In the genomic region with DNA sequence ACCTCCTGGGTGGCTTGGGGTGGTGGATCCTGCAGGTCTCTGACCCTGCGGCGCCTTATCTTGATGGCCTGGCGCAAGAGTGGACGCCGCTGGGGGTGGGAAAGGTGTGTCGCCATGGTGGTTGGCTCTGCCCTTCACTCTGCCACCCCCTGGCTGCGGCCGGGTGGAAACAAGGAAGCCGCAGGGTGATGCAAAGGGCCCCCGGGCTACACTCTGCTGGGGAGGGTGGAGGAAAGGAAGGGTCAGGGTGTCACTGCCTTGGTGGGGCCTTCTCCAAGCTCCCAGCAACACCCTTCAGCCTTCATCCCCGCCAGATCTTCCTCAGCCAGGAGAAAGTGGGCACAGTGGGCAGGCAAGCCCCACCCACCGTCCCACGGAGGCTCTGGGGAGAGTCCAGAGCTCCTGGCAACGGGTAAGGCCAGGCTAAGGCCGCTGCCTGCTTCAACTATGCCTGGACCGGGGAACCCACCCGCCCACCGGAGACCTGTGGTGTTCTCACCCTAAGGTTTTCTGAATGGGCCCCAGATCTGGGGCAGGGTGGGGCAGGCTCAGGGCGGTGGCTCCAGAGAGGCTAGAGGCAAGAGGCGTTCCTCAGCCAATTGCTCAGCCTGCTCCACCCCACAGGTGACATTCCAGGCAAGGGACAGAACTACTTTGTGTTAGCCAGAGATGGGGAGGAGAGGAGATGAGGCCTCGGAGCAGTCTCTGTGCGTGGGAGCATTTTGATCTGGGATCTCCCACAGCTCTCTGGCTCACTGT, we compare ENCODE assay signal across 8 mouse cellular contexts. TPM values are rescaled to one million over a fixed set of nuclear protein-coding genes. Genes with fewer than 3 reads are reported as not detected.
DNase-seq lines count a peak whose midpoint lies in the region; ATAC-seq and TF ChIP-seq lines count a peak whose summit lies in the region.

Gene Unc13d (minus strand): TSS at position 516 of the 759 bp plus-strand sequence.

- H3K4me1 ChIP-seq in embryonic facial prominence, embryonic 12.5 days, result peaks cover 16% of the 10 kb centered on the region; the same call in 1 of the 2 replicates
- H3K4me1 ChIP-seq in hindbrain, postnatal 0 days (ENCODE audit: insufficient read depth, low read length), result 0 out of 2 replicates have a peak, but pooled peaks cover 3% of the 10 kb centered on the region

- no peaks in the 10 kb centered on the region for H3K9me3 ChIP-seq in embryonic facial prominence, embryonic 12.5 days
- H3K9me3 ChIP-seq in hindbrain, postnatal 0 days (ENCODE audit: low read length), result no peaks in the 10 kb centered on the region

- TF ChIP-seq CTCF in hindbrain, postnatal 0 days (IDR thresholded peaks at IDR 0.05; ENCODE audit: low read depth), result 0 out of 2 replicates have a peak, but pooled peaks have one; percentile 13

- H3K27me3 ChIP-seq in embryonic facial prominence, embryonic 12.5 days, result no peaks in the 10 kb centered on the region
- H3K27me3 ChIP-seq in hindbrain, postnatal 0 days (ENCODE audit: insufficient read depth, low read length), result no peaks in the 10 kb centered on the region

- H3K36me3 ChIP-seq in embryonic facial prominence, embryonic 12.5 days, result peaks cover 38% of the 10 kb centered on the region
- H3K36me3 ChIP-seq in hindbrain, postnatal 0 days (ENCODE audit: insufficient read depth, low read length), result peaks cover 32% of the 10 kb centered on the region

- 0 out of 2 replicates have a peak within 1 kb of the TSS, but pooled peaks have one; percentile 50 for H3K27ac ChIP-seq in embryonic facial prominence, embryonic 12.5 days
- H3K27ac ChIP-seq in hindbrain, postnatal 0 days, result peak within 1 kb of the TSS; percentile 36; the same call in 1 of the 2 replicates

- WGBS in embryonic facial prominence, embryonic 12.5 days, result 69% methylated on average over 22 of the region's 22 CpGs
- WGBS in hindbrain, postnatal 0 days, result 58% methylated on average over 22 of the region's 22 CpGs

- H3K9ac ChIP-seq in embryonic facial prominence, embryonic 12.5 days, result peak within 1 kb of the TSS; percentile 44; the same call in 1 of the 2 replicates
- no peak within 1 kb of the TSS for H3K9ac ChIP-seq in hindbrain, postnatal 0 days (replicated peaks; ENCODE audit: low read length)

- DNase-seq in urinary bladder, adult 18-20 months (ENCODE audit: low spot score in 2 of 2), result peak; percentile 43 to 56
- DNase-seq in urinary bladder, postnatal 4 days (ENCODE audit: low spot score in 2 of 2), result no peak
- DNase-seq in hindbrain, postnatal 0 days (ENCODE audit: low spot score), result no peak
- peak; percentile 85 for DNase-seq in lung, postnatal 36 days
- peak; percentile 59 to 67 for DNase-seq in spleen, postnatal 14 days (ENCODE audit: low spot score in 2 of 2)
- no peak for DNase-seq in right cerebral cortex, adult 2 months (ENCODE audit: low spot score in 2 of 2)
- DNase-seq in kidney, adult 8-10 months, result no peak

- H3K4me3 ChIP-seq in embryonic facial prominence, embryonic 12.5 days, result peak within 1 kb of the TSS; percentile 15; the same call in 1 of the 2 replicates
- H3K4me3 ChIP-seq in hindbrain, postnatal 0 days (ENCODE audit: low read length), result peak within 1 kb of the TSS; percentile 6; the same call in 1 of the 2 replicates

- ATAC-seq in embryonic facial prominence, embryonic 12.5 days (ENCODE audit: insufficient number of reproducible peaks, insufficient read depth, low FRiP score, low TSS enrichment), result no peak
- ATAC-seq in hindbrain, postnatal 0 days, result 0 out of 2 replicates have a peak, but pooled peaks have one; percentile 1

- peak within 1 kb of the TSS; percentile 42 for H3K4me2 ChIP-seq in embryonic facial prominence, embryonic 12.5 days (replicated peaks)
- peak within 1 kb of the TSS; percentile 49 for H3K4me2 ChIP-seq in hindbrain, postnatal 0 days (ENCODE audit: low read depth, low read length)

RNA-seq across cellular contexts. Expression of gene Unc13d, which starts in this region (rescaled TPM):
- 1.3 and 1.8 TPM in 2 replicates for polyA plus RNA-seq in embryonic facial prominence, embryonic 12.5 days (2016; fragmentation: Nextera tagmentation; extraction: Ambion mirVana)
- total RNA-seq in hindbrain, postnatal 0 days (2014; rRNA removed), result 0.65 and 1.3 TPM in 2 replicates
- polyA plus RNA-seq in hindbrain, postnatal 0 days (2015; fragmentation: Nextera tagmentation; extraction: Ambion mirVana), result 0.65 and 0.96 TPM in 2 replicates

Comparison
In these comparisons a context has a peak if more than half of its experiments do, and no peak if none do; other contexts are left out.
1. DNase-seq: peak in urinary bladder, adult 18-20 months (2 of 2), lung, postnatal 36 days (single experiment) and spleen, postnatal 14 days (2 of 2); none in urinary bladder, postnatal 4 days (0 of 2), hindbrain, postnatal 0 days (single experiment), right cerebral cortex, adult 2 months (0 of 2) and kidney, adult 8-10 months (0 of 2).